Mouse (Mus musculus) liver, embryonic 14.5 days (tissue): ENCODE results near the gene Ywhae. TPM values are rescaled to one million over a fixed set of nuclear protein-coding genes. Genes with fewer than 3 reads are reported as not detected.

Source experiments
- ATAC-seq: fragments of 200-750 bp; cut with Nextera tagmentation; 2 replicates; pipeline ENCODE4 v1.8.0; 2017; ENCODE audit warnings: moderate number of reproducible peaks, mild to moderate bottlenecking, moderate library complexity; ENCODE audit not compliant: insufficient read depth
- DNase-seq, 3 experiments: peaks; one replicate each; pipeline ENCODE4 v3.0.0-alpha.2; 2012 to 2013; ENCODE audit warnings: low read depth in 3 of 3, low spot score in 3 of 3
- H3K27ac ChIP-seq: fragments of 300-500 bp; sonication (generic); 2 replicates; pipeline ENCODE4 v1.5.1; 2014; ENCODE audit warnings: moderate library complexity, mild to moderate bottlenecking, control low read depth, inconsistent platforms
- H3K27me3 ChIP-seq: fragments of 300-500 bp; sonication (generic); 2 replicates; pipeline ENCODE4 v1.6.1; 2014; ENCODE audit warnings: mild to moderate bottlenecking, low read length, moderate library complexity; ENCODE audit not compliant: control insufficient read depth, insufficient read depth
- H3K36me3 ChIP-seq: fragments of 300-500 bp; sonication (generic); replicated peaks from 2 replicates; pipeline ENCODE4 v1.6.1; 2014; ENCODE audit warnings: low read depth; ENCODE audit not compliant: control insufficient read depth, insufficient read depth
- H3K4me1 ChIP-seq, 2 experiments: fragments of 200-500 bp in 1 of 2; fragments of 300-500 bp in 1 of 2; sonication (generic) in 1 of 2; replicated peaks; 2 replicates each; pipeline ENCODE4 v1.6.1; 2012 to 2014; ENCODE audit warnings: antibody characterized with exemption in 1 of 2, inconsistent platforms in 1 of 2, low read length in 1 of 2; ENCODE audit not compliant: control insufficient read depth in 2 of 2, insufficient read depth in 2 of 2
- H3K4me2 ChIP-seq: fragments of 300-500 bp; sonication (generic); 2 replicates; pipeline ENCODE4 v1.6.1; 2014; ENCODE audit warnings: low read depth, mild to moderate bottlenecking, control low read depth, moderate library complexity
- H3K4me3 ChIP-seq, 2 experiments: fragments of 200-500 bp in 1 of 2; fragments of 300-500 bp in 1 of 2; sonication (generic) in 1 of 2; 2 replicates each; pipeline ENCODE4 v1.5.1; 2012 to 2014; ENCODE audit warnings: low read depth in 2 of 2, low read length in 2 of 2, mild to moderate bottlenecking in 2 of 2, control low read depth in 1 of 2, inconsistent platforms in 1 of 2, moderate library complexity in 1 of 2; ENCODE audit not compliant: insufficient read depth in 1 of 2
- H3K9ac ChIP-seq: fragments of 300-500 bp; sonication (generic); replicated peaks from 2 replicates; pipeline ENCODE4 v1.6.1; 2014; ENCODE audit warnings: mild to moderate bottlenecking, control low read depth, moderate library complexity
- H3K9me3 ChIP-seq: fragments of 300-500 bp; sonication (generic); 2 replicates; pipeline ENCODE4 v1.6.1; 2016; ENCODE audit warnings: low read length, mixed read lengths; ENCODE audit not compliant: control insufficient read depth
- CTCF ChIP-seq: IDR thresholded peaks from 2 replicates; pipeline ENCODE4 v1.5.1; 2016; ENCODE audit warnings: antibody characterized with exemption, low read depth, control low read depth
- EP300 ChIP-seq: IDR thresholded peaks from 2 replicates; pipeline ENCODE4 v1.6.1; 2016; ENCODE audit warnings: antibody characterized with exemption, low read depth
- WGBS: fragments of 180-500 bp; shearing (Covaris S2); extraction: QIAGEN DNeasy Blood & Tissue Kit; methylation state at CpG from one replicate; pipeline ENCODE4 v1.1.7; 2014; ENCODE audit not compliant: insufficient replicate concordance; 5-methylcytosine and 5-hydroxymethylcytosine counted together
- polyA plus RNA-seq, 2 experiments: library from polyadenylated mRNA; depleted of rRNA in 1 of 2; stranded (reverse) in 1 of 2; unstranded in 1 of 2; fragments of >200 nt; fragmentation: Nextera tagmentation in 1 of 2; extraction: Ambion mirVana in 1 of 2; gene quantifications; 2 replicates each; pipeline versions ENCODE4 v1.2.1 to v1.2.3; 2012 to 2014

Gene Ywhae
- polyA plus RNA-seq, 2 experiments: 175 to 231 TPM

- Histone ChIP-seq H3K27ac (no peak overlapping the region), H3K4me2 (peak overlapping the region; percentile 27; the same call in 1 of the 2 replicates), H3K9me3 (no peaks in the 10 kb centered on the region), H3K27me3 (peaks cover 37% of the 10 kb centered on the region), H3K4me1 (no peaks in the 10 kb centered on the region), H3K9ac (no peak overlapping the region), H3K36me3 (no peaks in the 10 kb centered on the region), H3K4me3 (peak overlapping the region in 1 of 2 experiments; percentile 22; a peak in 1 of 4 replicates)
- WGBS: 6% methylated on average over 42 of the region's 42 CpGs
- DNase-seq (no peak), ATAC-seq (no peak)
- TF ChIP-seq EP300 (no peak), CTCF (no peak)
Measured at GRCm38 (mm10) chr11:75795321-75795636, 62.6 kb downstream of the Ywhae start.

GRCm38 (mm10) chr11:75796029-75796445 is 63.4 kb downstream of the Ywhae start, which contains the start of gene Doc2b:
Gene Doc2b (minus strand): TSS chr11:75796049.
- H3K27ac ChIP-seq: no peak within 1 kb of the TSS
- peak within 1 kb of the TSS; percentile 27; the same call in 1 of the 2 replicates for H3K4me2 ChIP-seq
- no peak within 1 kb of the TSS for H3K9ac ChIP-seq
- DNase-seq (no peak), ATAC-seq (no peak)
- no peaks in the 10 kb centered on the region for H3K9me3 ChIP-seq
- TF ChIP-seq EP300: no peak
- no peak for TF ChIP-seq CTCF
- H3K4me3 ChIP-seq: peak within 1 kb of the TSS in 1 of 2 experiments; percentile 22; a peak in 1 of 4 replicates
- 6% methylated on average over 34 of the region's 37 CpGs for WGBS
- no peaks in the 10 kb centered on the region for H3K4me1 ChIP-seq
- peaks cover 37% of the 10 kb centered on the region for H3K27me3 ChIP-seq
- H3K36me3 ChIP-seq: no peaks in the 10 kb centered on the region

DNA sequence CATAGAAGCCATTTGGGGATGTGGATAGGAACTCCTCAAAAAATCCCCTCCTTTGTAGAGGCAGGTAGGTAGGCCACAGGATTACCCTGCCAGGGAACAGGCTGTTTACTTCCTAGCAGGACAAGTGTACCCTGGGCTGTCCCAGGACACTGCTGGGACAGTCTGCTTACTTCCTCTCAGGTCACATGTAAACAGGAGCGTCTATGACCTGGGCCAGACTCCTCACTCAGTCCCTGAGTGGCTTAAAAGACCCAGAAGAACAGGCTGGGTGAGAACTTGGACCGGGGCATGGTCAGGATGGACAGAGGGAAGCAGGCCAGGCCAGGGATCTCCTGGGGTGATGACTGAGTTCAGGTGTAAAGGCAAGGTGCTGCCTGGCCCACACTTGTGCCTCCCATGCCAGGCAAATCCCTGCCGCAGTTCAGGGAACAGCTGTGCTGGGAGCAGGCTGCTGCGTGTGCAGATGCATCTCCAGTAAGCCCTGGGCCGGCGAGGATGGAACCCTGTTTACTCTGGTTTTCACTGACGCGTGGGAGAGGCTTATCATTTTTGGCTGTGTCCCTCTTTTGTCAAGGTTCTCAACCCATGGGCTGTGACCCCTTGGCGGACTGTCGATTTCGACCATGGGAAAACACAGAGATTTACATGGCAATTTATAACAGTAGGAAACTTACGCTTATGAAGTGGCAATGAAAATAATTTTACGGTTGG is 64.0 kb downstream of the Ywhae start:
- Histone ChIP-seq H3K4me2 (no peak overlapping the region), H3K4me1 (no peaks in the 10 kb centered on the region), H3K4me3 (no peak overlapping the region), H3K9me3 (no peaks in the 10 kb centered on the region), H3K27ac (no peak overlapping the region), H3K27me3 (peaks cover 37% of the 10 kb centered on the region), H3K36me3 (no peaks in the 10 kb centered on the region), H3K9ac (no peak overlapping the region)
- 60% methylated on average over 13 of the region's 13 CpGs for WGBS
- TF ChIP-seq EP300 (no peak), CTCF (no peak)
- DNase-seq: no peak
- no peak for ATAC-seq

- Histone ChIP-seq H3K27ac (no peak overlapping the region), H3K4me3 (no peak overlapping the region), H3K9ac (no peak overlapping the region), H3K36me3 (no peaks in the 10 kb centered on the region), H3K4me2 (no peak overlapping the region), H3K4me1 (no peaks in the 10 kb centered on the region), H3K27me3 (peaks cover 8% of the 10 kb centered on the region), H3K9me3 (no peaks in the 10 kb centered on the region)
- ATAC-seq: no peak
- no peak for DNase-seq
- WGBS: 60% methylated on average over 4 of the region's 4 CpGs
- TF ChIP-seq CTCF: no peak
- no peak for TF ChIP-seq EP300
Measured at GRCm38 (mm10) chr11:75801369-75801768, 68.7 kb downstream of the Ywhae start.

DNA sequence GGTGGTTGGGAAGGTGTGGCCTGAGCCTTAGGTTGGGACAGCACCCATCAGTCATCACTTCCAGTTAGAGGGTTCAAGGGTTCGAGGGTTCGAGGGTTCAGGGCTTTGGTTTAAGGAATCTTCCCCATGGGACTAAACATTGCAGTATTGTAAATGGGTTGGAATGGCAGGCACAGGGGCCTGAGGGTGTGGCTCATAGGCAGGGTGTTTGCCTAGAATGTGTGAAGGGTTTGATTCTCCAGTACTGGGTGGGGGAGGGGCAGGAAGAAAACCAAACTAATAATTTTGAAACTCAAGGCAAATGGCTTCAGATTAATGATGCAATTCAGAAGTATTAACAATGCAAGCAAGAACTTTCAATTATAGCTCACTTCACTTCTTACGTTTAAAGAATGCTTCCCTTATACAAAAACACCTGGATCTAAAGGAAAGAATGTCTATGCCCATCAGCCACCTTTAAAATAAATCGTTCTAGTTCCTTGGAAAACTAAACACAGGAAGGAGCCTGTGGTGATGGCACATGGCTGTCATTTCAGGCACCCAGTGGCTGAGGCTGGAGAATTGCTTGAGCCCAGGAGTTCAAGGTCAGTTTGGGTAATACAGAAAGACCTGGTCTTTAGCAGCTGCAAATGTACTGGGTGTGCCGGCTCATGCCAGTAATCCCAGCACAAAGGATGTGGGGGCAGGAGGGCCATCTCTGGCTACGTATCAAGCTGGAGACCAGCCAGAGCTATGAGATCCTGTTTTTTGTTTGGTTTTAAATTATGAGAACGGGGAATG is 69.3 kb downstream of the Ywhae start:
- Histone ChIP-seq H3K9ac (no peak overlapping the region), H3K4me3 (no peak overlapping the region), H3K9me3 (no peaks in the 10 kb centered on the region), H3K27ac (no peak overlapping the region), H3K36me3 (no peaks in the 10 kb centered on the region), H3K4me2 (no peak overlapping the region), H3K27me3 (peaks cover 2% of the 10 kb centered on the region), H3K4me1 (no peaks in the 10 kb centered on the region)
- TF ChIP-seq CTCF: no peak
- no peak for TF ChIP-seq EP300
- 64% methylated on average over 7 of the region's 7 CpGs for WGBS
- DNase-seq: no peak
- ATAC-seq: no peak
